Mouse (Mus musculus) spleen, postnatal 10 days (tissue): Measurements from ENCODE around the gene Zfp933.
A peak's percentile ranks its signal among the peaks of the same experiment; 100 is the strongest.
"Not testable (repeated sequence)": the region's sequence is repeated elsewhere in the genome, so short reads cannot be mapped to it uniquely, and the experiment has no call there.

Source experiments
- DNase-seq, 2 experiments: peaks; one replicate each; pipeline ENCODE4 v3.0.0; 2021 to 2022; ENCODE audit warnings: low spot score in 2 of 2

Gene Zfp933

GRCm38 (mm10) chr4:147847614-147848583 is at the start of gene Zfp933:
Gene Zfp933, minus strand, starts transcription at chr4:147848366.
- peak; percentile 49 to 50 for DNase-seq

- DNase-seq: no peak
Measured at GRCm38 (mm10) chr4:147897348-147897747, 49.2 kb upstream of the Zfp933 start.

GRCm38 (mm10) chr4:147896411-147896810 is 48.2 kb upstream of the Zfp933 start:
- no peak for DNase-seq

- DNase-seq: no peak
Measured at GRCm38 (mm10) chr4:147895815-147896330, 47.7 kb upstream of the Zfp933 start.

GRCm38 (mm10) chr4:147890341-147890740 is 42.2 kb upstream of the Zfp933 start:
- DNase-seq: no peak

- DNase-seq: no peak
Measured at GRCm38 (mm10) chr4:147888237-147888636, 40.1 kb upstream of the Zfp933 start.

- no peak for DNase-seq
Measured at GRCm38 (mm10) chr4:147887277-147887676, 39.1 kb upstream of the Zfp933 start.

- DNase-seq: no peak
Measured at GRCm38 (mm10) chr4:147886158-147886557, 38.0 kb upstream of the Zfp933 start.

GRCm38 (mm10) chr4:147884138-147884537 is 36.0 kb upstream of the Zfp933 start:
- no peak for DNase-seq

- DNase-seq: no peak
Measured at GRCm38 (mm10) chr4:147883041-147883440, 34.9 kb upstream of the Zfp933 start.

- DNase-seq: no peak
Measured at GRCm38 (mm10) chr4:147881792-147882191, 33.6 kb upstream of the Zfp933 start.

GRCm38 (mm10) chr4:147879865-147880264 is 31.7 kb upstream of the Zfp933 start:
- no peak for DNase-seq

- DNase-seq: no peak
Measured at GRCm38 (mm10) chr4:147879456-147879855, 31.3 kb upstream of the Zfp933 start.

GRCm38 (mm10) chr4:147878537-147878936 is 30.4 kb upstream of the Zfp933 start:
- no peak for DNase-seq

GRCm38 (mm10) chr4:147875852-147876575 is 27.8 kb upstream of the Zfp933 start:
- no peak for DNase-seq

- no peak for DNase-seq
Measured at GRCm38 (mm10) chr4:147869238-147869637, 21.1 kb upstream of the Zfp933 start.

GRCm38 (mm10) chr4:147868450-147869031 is 20.4 kb upstream of the Zfp933 start, which contains the start of the genes Miip and Fv1:
Gene Miip, minus strand, starts transcription at chr4:147868816.
Gene Fv1, plus strand, starts transcription at chr4:147868979.
- DNase-seq: peak; percentile 84 to 95

- peak in 1 of 2 experiments; percentile 18 for DNase-seq
Measured at GRCm38 (mm10) chr4:147867563-147868449, 19.6 kb upstream of the Zfp933 start.

GRCm38 (mm10) chr4:147866793-147867192 is 18.6 kb upstream of the Zfp933 start:
- not testable (repeated sequence) for DNase-seq

GRCm38 (mm10) chr4:147866056-147866455 is 17.9 kb upstream of the Zfp933 start:
- DNase-seq: no peak

- DNase-seq: no peak
Measured at GRCm38 (mm10) chr4:147865651-147866050, 17.5 kb upstream of the Zfp933 start.
